Mouse (Mus musculus) cerebellum, adult 9-11 months (tissue): Measurements from ENCODE around the gene Vmn2r32.
"Not testable (repeated sequence)": the region's sequence is repeated elsewhere in the genome, so short reads cannot be mapped to it uniquely, and the experiment has no call there.

Source experiments
- DNase-seq: peaks from one replicate; pipeline ENCODE4 v3.0.0; 2022

Vmn2r32 gene

GRCm38 (mm10) chr7:7479918-7480317 lies at the start of gene Vmn2r32:
Gene Vmn2r32, minus strand, starts transcription at chr7:7480018.
- DNase-seq = not testable (repeated sequence)
